Mouse (Mus musculus) urinary bladder, postnatal 36 days (tissue): ENCODE results near the gene Satb1.

Experiments
- DNase-seq, 2 experiments: peaks; one replicate each; pipeline ENCODE4 v3.0.0; 2022; ENCODE audit warnings: low spot score in 2 of 2, mixed read lengths in 1 of 2

The Satb1 gene

GRCm38 (mm10) chr17:51832900-51833577, at the start of gene Satb1:
Gene Satb1, minus strand, starts transcription at chr17:51833290.
- peak; percentile 38 to 49 for DNase-seq

- DNase-seq = no peak
These were observed 49.5 kb upstream of the Satb1 start for GRCm38 (mm10) chr17:51882566-51882965.

GRCm38 (mm10) chr17:51880895-51881622, 48.0 kb upstream of the Satb1 start:
- no peak for DNase-seq

- no peak for DNase-seq
These were observed 47.1 kb upstream of the Satb1 start for GRCm38 (mm10) chr17:51880221-51880620.

GRCm38 (mm10) chr17:51879736-51880135, 46.6 kb upstream of the Satb1 start:
- DNase-seq = no peak

GRCm38 (mm10) chr17:51879171-51879570, 46.1 kb upstream of the Satb1 start:
- DNase-seq = no peak

GRCm38 (mm10) chr17:51876471-51876870, 43.4 kb upstream of the Satb1 start:
- no peak for DNase-seq

GRCm38 (mm10) chr17:51857616-51858015, 24.5 kb upstream of the Satb1 start:
- no peak for DNase-seq

GRCm38 (mm10) chr17:51856332-51856731, 23.2 kb upstream of the Satb1 start:
- no peak for DNase-seq

- DNase-seq = no peak
These were observed 22.2 kb upstream of the Satb1 start for GRCm38 (mm10) chr17:51855261-51855660.

GRCm38 (mm10) chr17:51853952-51854351, 20.9 kb upstream of the Satb1 start:
- no peak for DNase-seq

- no peak for DNase-seq
These were observed 7.5 kb upstream of the Satb1 start for GRCm38 (mm10) chr17:51840596-51840995.

- no peak for DNase-seq
These were observed 6.4 kb upstream of the Satb1 start for GRCm38 (mm10) chr17:51839484-51839883.

GRCm38 (mm10) chr17:51836901-51837300, 3.8 kb upstream of the Satb1 start:
- DNase-seq = no peak

GRCm38 (mm10) chr17:51836243-51836642, 3.2 kb upstream of the Satb1 start:
- DNase-seq = no peak

GRCm38 (mm10) chr17:51833578-51834361, 680 bp upstream of the Satb1 start:
- DNase-seq = no peak

- DNase-seq = peak; percentile 11 to 27
These were observed 642 bp downstream of the Satb1 start for GRCm38 (mm10) chr17:51832421-51832875.

- peak; percentile 11 to 37 for DNase-seq
These were observed 1.2 kb downstream of the Satb1 start for GRCm38 (mm10) chr17:51831702-51832420.

- peak in 1 of 2 experiments; percentile 8 for DNase-seq
These were observed 1.9 kb downstream of the Satb1 start for GRCm38 (mm10) chr17:51831121-51831701.

GRCm38 (mm10) chr17:51829436-51829835, 3.7 kb downstream of the Satb1 start:
- no peak for DNase-seq

GRCm38 (mm10) chr17:51827922-51828410, 5.1 kb downstream of the Satb1 start:
- no peak for DNase-seq
